Mouse (Mus musculus) gonadal fat pad, adult 2 months (tissue): ENCODE measurements around the gene Ankrd54. TPM values are rescaled to one million over a fixed set of nuclear protein-coding genes. Genes with fewer than 3 reads are reported as not detected.

Source experiments
- DNase-seq: peaks from one replicate; pipeline ENCODE4 v3.0.0-alpha.2; 2012; ENCODE audit warnings: low read depth
- polyA plus RNA-seq: library from polyadenylated mRNA; depleted of rRNA; stranded (reverse); fragments of >200 nt; gene quantifications from 2 replicates; pipeline ENCODE4 v1.2.3, GENCODE M21; 2012; rRNA removed

Ankrd54 gene
- 58.2 and 59.8 TPM in 2 replicates for polyA plus RNA-seq

DNA sequence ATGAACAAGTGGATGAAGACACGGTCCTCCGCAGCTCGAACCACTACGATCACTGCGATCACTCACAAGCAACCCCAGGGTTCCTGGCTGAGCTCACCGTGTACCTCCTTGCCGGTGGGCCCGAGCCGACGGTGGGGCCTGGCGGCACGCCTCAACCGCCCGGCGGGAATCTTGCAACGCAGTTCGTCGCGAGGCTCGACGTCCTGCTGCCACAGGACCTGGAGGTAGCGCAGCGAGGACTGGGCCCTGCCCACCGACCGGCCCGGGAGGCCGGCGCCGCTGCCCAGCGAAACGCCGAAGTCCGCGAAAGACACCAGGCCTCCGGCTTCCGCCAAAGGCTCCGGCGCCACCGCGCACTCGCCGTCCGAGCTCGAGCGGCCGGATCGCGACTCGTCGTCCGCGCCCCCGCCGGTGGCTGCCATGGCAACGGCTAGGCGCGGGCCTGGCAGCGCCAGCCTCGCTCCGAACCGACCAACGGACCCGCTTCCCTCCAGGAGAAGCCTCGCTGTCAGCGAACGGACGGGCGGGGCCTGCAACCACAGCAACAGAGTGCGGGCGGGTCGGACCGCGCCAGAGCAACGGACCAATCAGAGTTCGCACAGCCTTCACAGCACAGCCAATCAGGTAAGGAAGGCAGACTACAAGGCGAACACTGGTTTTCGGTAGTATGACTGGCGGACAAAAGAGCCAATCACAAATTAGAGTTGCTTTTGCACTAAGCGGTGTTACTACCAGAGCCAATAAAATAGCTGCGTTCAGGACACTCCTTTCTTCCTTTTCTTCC is at the start of gene Ankrd54:
TSS of gene Ankrd54 (minus strand) at position 518 of the 784 bp plus-strand sequence.
- peak; percentile 100 for DNase-seq

DNA sequence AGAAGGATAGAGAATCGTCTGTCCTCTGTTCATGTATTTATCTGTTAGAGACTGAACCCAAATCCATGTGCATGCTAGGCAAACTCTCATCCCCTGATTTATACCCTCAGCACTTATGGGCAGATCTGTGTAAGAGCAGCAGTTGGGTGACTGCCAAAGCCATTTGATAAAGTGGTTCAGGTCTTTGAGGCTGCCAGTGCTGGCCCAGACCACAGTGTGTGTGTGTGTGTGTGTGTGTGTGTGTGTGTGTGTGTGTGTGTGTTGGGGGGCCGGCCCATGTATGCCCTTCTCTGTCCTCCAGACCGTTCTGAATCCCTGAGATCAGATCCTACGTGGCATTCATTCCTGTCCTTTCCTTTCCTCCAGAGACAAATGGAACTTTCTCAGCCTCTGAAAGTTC is 49.1 kb upstream of the Ankrd54 start:
- DNase-seq, result no peak

DNA sequence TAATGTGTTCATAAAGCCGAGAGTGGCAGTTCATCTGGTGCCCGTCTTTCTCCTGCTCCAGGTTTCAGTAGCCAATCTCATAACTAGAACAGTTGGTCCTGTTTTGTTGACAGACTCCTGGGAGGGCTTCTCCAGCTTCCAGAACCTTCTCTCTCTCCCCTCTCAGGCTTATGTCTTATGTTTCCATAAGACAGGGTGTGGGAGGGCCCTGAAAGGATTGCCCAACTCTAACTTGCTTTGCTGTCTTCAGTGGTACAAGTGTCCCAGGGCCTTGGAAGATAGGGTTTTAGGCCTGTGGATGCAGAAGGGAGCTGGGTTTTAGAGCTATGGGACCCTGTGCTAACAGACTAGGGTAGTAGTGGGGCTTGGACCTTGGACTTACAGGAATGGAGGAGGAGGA is 47.8 kb upstream of the Ankrd54 start:
- DNase-seq, result no peak

DNA sequence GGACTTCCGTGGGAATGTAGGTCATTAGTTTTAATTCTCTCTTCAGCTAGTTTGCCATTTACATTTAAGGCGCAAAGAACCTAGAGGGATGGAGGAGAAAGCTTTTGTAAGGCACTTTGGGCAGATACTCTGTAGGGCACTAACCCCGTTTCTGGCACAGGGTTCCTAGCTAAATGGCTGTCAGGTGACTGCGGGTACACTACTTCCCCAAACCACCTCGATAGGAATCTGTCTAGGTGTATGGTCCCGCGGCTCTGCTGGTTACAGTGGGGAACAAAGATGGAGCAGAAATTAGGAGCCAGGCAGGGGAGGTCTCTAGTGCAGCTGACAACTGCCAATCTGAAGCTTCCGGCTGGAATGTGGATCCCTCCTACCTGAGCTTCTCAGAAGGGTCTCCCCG is 47.3 kb upstream of the Ankrd54 start:
- no peak for DNase-seq

DNA sequence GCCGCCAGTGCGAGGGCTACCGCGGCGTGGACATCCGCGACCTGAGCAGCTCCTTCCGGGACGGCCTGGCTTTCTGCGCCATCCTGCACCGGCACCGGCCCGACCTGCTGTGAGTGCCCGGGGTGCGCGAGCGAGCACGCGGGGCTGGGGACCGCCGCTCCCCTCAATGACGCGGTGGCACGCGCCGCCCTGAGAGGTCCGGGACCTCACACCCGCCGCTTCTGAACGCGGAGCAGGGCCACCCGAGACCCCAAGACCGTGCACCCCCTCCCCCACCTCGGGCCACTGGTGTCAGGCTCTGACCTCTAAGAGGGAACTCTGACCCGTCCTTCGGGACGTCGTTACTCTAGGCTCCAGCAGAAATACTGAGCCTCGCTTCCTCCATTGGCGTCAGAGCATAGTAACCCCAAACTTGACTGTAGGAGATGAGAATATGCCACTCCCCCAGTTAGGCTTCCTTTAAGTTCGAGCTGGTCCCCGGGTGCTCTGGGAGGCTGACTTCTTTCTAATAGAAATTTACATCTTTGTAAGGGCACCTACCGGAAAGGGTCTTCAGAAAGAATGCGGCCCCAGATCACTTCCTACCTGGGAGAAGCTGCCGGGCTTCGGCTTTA is 46.7 kb upstream of the Ankrd54 start:
- no peak for DNase-seq

DNA sequence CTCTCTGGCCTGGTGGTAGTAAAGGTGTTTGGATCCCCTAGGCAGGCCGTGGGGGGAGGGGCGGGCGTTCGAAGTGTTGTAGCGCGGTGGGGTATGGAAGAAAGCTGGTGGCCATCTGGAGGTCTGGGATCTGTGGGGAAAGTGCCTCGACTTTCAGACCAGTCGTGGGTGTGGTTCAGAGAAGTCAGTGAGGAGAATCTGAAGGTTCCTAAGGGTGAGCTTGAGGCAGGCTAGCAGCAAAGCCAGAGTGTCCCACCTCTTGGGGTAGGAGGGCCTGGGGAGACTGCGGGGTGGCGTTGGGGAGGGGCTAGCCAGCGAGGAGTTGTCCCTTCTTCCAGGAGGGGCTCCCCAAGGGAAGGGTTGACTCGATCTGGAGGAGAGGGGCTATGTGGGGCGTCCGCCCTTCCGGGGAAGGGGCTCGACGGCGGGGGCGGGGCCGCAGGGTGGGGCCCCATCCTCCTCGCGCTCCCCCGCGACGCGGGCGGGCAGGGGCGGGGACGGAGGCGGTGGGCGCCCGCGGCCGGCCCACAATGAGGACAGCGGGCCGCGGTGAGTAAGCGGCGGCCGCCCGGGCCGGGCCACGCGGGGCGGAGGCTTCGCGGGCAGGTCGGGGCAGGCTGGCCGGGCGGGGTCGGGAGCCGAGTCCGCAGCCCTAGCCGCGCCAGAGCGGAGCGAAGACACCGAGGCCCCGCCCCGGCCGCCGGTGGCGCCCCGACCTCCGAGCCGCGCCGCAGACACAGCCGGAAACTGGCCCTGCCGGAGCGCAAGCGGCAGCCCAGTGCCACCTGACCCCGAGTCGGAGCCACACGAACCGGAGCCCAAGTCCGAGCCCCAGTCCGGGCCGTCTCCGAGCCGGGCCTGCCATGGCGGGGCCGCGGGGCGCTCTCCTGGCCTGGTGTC is 46.0 kb upstream of the Ankrd54 start, which contains the start of gene Micall1:
TSS of gene Micall1 (plus strand) at position 478 of the 900 bp plus-strand sequence.
- no peak for DNase-seq

DNA sequence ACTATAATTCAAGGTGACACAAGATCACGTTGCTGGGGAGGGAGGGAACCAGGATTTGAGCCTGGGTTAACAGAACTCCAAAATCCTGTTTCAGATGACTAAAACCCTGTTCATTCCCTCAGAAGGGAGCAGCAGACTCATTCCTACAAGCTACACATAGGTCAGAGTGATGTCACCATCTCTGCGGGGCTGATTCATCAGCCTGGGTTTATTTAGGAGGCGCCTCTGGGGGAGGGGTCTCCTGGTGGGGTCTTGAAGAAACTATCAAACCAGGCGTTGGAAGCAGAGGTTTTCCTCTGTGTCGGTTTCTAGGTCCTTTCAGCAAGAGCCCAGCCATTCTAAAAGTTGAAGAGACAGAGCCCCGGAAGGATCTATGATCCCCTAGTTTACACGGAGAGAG is 45.3 kb upstream of the Ankrd54 start:
- DNase-seq, result no peak

DNA sequence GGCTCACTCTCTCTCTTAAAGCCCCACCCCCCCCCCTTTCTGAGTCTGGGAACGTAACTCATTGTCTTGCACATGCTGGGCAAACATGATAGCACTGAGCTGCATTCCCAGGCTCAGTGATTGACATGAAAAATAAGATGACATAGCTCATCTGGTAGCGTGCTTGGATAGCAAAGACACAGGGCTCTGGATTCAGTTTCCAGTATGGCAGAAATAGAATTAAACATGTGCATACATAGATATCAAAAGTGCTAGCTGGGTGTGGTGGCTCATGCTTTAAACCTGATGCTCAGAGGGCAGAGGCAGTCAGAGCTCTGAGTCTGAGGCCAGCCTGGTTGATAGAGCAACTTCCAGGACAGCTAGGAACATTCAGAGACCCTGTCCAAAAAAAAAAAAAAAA is 43.1 kb upstream of the Ankrd54 start:
- DNase-seq, result no peak

DNA sequence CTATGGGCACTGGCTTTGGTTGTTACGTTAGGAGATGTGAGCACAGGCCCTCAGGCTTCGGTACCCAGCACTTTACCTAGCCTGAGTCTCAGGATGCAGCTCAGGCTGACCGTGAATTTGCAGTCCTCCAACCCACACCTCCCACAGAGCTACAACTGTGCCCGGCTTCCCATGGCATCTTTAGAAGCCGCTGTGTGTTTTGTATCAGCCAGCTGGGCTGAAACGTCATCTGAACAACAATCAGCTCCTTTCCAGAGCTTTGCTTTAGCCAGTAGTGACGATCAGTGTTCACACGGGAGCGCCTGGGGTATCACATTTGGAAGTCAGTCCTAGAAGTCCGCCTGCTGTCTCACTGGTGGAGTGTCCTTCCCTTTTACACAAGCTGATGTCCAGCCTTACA is 40.6 kb upstream of the Ankrd54 start:
- DNase-seq, result no peak

DNA sequence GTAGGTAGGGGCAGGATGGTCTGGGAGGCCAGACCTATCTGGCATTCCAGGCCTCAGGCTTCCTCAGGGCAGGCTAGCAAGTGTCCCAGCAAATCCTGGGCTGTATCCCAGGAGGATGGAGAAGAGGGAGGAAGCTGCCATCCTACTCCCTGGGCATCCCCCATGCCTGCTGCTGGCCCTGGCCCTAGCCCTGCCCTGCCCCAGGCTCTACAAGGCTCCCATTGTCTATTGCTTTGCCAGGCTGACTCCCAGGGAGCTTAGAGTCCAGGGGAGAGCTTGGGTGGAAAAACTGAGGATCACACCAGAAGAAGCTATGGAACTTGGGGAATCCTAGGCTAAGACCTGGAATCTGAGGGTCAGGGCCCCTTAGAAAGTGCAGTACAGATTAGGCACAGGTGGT is 38.8 kb upstream of the Ankrd54 start:
- DNase-seq, result no peak

DNA sequence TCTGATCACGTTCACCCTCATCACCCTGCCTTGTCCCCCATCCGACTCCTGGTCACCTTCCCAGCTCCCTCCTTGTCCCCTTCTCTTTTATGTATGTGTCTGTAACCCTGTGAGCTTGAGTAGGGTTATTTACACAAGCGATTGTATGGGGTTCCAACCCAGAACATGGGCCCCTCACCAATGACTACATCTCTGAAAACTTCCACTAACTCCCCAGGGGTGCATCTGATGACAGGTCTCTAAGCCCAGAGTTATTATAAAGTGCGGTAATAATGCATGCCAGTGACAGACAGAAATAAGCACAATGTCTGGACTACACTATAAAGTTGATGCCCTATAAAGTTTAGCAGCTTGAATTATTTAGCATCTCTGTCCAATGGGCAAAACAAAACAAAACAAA is 37.7 kb upstream of the Ankrd54 start:
- DNase-seq, result no peak

DNA sequence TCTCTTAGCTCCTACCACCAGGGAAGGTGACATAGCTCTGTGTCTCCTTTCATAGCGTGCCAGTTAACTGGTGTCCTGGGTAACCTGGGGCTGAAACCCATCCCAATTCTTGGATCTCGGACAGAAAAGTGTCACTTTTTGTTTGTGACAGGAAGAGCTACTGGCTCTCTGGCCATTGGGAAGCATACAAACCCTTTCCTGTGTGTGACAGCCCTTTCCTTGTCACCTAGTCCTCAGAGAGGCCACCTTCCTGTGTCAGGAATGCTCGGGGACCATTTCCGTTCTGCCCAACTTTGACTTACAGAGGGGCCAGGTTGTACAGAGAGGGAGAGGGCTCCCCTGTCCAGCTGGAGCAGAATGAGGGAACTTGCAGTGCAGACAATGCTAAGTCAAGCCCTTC is 36.8 kb upstream of the Ankrd54 start:
- DNase-seq, result no peak

DNA sequence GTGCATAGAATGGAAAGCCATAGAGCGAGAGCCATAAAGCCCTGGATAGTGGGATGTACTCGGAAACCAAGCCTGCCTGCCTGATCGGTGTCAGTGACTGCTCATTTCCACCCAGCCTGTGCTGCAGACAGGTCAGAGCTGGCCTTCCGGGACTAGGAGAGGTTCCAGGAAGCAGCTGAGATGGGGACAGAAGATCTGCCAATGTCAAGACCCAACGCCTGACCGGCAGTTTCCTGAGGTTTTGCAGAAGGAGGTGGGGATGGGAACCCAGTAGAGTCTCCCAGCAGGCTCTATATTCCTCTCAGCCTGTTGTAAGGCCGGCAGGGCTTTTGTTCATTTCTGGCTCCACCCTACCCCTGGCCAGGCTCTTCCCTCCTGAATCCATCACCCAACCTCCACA is 36.2 kb upstream of the Ankrd54 start:
- DNase-seq, result no peak

DNA sequence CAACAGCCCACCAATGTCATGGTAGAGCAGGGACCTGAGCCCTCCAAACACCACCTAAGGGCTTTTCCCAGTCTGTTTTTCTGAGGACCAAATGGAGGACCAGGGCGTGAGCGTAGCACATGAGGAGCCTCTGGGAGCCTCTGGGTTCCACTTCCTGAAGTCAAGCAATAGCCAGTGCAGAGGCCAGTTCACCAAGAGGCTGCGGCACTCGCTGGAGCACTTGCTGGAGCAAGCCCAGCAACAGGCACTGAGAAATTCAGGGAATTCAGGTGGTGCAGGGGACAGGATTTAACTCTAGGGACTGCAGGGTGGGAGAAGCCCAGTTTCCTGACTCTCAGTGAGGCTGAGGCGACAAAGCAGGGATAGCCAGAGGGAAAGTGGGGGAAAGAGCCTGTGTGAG is 35.5 kb upstream of the Ankrd54 start:
- no peak for DNase-seq

DNA sequence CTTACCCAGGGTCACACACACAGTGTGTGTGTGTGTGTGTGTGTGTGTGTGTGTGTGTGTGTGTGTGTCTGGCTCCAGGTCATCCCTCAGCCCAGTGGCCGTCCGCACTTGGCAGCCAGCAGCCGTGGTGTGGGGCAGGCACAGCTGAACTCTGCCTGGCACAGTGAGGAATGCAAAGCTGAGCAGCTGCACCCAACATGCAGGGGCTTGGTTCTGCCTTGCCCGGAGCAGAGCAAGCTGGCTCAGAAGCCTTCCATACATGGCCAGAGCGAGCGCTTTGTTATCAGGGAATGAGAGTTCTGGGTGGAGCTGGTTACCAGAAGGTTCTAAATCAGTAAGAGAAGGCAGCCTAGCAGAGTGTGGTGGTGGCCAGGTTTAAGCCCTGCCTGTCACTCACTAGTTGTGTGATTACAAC is 34.9 kb upstream of the Ankrd54 start:
- DNase-seq, result no peak

DNA sequence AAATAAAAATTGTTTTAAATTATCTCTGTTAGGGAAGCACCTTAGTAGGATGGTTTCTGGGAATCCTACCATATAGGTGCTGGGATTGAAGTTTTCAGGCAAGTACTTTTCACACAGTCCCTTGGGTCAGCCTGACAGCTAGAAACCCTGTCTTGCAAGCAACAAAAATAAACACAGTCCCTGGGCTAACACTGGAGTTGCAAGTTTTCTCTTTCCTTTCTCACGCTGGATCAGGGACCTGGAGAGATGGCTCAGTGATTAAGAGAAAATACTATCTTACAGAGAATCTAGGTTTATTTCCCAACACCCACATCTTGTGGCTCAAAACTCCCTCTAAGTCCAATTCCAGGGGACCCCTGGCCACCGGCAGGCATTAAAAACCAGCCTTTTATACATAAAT is 34.4 kb upstream of the Ankrd54 start:
- peak; percentile 76 for DNase-seq

DNA sequence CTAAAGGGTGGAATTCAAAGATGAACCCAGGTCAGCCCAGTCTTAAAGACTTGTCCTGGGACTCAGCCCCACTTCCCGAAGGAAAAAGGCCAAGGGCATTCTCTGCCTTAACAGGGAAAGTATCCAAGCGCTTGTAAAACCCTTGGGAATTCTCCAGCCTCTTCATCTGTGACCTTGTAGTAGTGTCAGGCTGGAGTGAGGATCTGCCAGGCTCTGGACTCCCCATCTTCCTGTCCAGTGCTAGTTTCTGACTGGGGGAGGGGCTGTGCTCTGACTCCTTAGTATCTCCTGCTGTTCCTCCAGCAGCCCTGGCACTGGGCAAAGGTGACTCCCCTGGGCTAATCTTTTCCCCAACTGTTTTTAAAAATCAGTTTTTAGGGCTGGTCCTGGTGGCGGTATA is 33.9 kb upstream of the Ankrd54 start:
- DNase-seq, result no peak

DNA sequence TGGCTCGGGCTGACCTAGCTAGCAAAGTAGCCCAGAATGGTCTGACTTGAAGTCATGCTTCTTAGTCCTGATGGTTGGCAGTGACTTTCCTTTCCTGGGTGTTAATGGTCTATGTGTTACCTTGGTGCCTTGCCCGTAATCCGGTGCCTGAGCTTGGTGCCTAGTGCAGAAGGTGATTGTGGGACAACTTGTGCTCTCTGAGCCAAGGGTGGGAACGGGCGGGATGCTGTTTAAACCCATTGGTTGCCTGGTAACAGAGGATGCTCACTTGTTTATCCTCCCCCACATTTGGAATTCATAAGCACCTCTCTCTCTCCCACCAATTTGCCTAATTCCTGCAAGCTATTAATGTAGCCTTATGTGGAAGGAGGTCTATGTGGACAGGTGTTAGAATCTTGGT is 32.8 kb upstream of the Ankrd54 start:
- DNase-seq, result no peak

DNA sequence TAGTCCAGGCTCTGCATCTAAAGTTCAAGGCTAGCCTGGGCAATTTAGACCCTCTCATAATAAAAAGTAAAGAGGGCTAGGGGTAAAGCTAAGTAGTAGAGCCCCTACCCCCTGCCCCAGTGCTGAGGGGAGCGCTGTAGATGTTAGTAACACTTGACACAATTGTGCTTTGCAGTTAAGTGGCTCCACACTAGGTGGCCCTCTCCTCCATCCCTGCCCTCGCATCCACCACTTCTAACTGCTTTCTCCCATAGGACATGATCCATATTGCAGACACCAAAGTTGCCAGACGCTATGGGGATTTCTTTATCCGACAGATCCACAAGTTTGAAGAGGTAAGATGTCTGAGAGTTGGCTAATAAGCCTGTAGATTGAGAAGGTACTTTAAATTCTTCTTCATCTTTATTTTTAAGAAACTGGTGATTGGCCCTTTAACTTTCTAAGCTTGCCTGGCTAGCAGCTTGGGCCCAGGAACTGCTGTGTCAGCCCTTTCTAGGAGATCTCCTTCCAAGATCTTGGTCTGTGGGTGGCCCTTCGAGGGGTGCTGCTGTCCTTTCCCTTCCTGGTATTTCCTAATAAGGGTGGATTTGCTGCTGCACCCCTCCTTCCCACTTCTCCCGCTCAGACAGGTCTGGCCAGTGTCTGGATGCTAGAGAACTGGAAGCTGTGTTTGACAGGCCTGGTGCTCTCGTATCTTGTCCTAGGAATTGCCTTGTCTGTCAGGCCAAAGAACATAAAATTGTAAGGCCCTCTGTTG is 30.6 kb upstream of the Ankrd54 start:
- DNase-seq, result no peak

DNA sequence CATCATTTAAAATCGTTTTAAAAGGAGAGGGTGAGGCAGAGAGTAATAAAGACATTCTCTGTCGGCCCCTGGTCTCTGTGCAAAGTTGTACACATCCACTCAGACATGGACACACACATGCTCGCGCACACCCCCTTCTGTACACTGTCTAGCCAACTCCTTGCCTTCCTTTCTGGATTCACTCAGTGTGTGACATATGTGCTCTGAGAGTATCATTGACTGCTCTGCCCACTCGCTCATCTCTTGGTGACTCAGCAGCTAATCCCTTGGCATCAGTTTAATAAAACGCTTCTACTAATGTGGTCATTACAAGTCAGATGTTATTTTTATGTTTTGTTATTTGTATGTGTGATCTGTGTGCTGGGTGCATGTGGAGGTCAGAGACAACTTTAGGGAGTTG is 29.6 kb upstream of the Ankrd54 start:
- no peak for DNase-seq

DNA sequence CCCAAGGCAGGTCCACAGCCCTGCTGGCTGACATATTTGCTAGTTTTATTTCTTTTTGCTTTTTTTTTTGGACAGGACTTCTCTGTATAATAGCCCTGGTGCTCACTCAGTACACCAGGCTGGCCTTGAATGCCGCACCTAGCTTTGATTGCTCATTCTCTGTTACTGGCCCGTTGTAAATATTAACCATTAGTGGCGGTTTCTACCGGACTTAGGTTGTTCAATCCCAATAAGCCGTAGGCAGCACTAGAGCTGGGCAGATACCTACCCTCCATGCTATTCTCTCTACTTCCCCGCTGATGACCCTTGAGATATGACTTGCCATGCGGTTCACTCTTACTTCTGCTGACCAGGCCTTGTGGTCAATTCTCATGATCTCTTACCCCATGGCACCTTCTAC is 16.9 kb upstream of the Ankrd54 start:
- DNase-seq, result no peak
